Mouse (Mus musculus) small intestine, adult 2 months (tissue): ENCODE data around the gene Srl. TPM values are rescaled to one million over a fixed set of nuclear protein-coding genes. Genes with fewer than 3 reads are reported as not detected.

Source experiments
- H3K27ac ChIP-seq: fragments of 200-500 bp; 2 replicates; pipeline ENCODE4 v1.5.1; 2012; ENCODE audit warnings: low read depth, low read length, control low read depth, inconsistent platforms; ENCODE audit not compliant: insufficient read depth
- H3K27me3 ChIP-seq: fragments of 200-500 bp; 2 replicates; pipeline ENCODE4 v1.6.1; 2012; ENCODE audit warnings: mild to moderate bottlenecking, moderate library complexity, low read length, inconsistent platforms; ENCODE audit not compliant: control insufficient read depth, insufficient read depth
- H3K36me3 ChIP-seq: fragments of 200-500 bp; 2 replicates; pipeline ENCODE4 v1.6.1; 2012; ENCODE audit warnings: mild to moderate bottlenecking, low read length, control low read depth, inconsistent platforms; ENCODE audit not compliant: control insufficient read depth, insufficient read depth
- H3K4me1 ChIP-seq: fragments of 200-500 bp; 2 replicates; pipeline ENCODE4 v1.6.1; 2012; ENCODE audit warnings: low read length, inconsistent platforms, mixed read lengths; ENCODE audit not compliant: control insufficient read depth, insufficient read depth, insufficient read length
- H3K4me3 ChIP-seq: fragments of 200-500 bp; 2 replicates; pipeline ENCODE4 v1.5.1; 2012; ENCODE audit warnings: low read depth, mild to moderate bottlenecking, control low read depth, inconsistent platforms, low read length, moderate library complexity
- CTCF ChIP-seq: fragments of 200-500 bp; IDR thresholded peaks from 2 replicates; pipeline ENCODE4 v1.5.1; 2012; ENCODE audit warnings: low read depth, mild to moderate bottlenecking, control low read depth, inconsistent platforms, low read length, moderate library complexity, mixed read lengths; ENCODE audit not compliant: insufficient replicate concordance, insufficient read length; ENCODE audit errors: extremely low read depth
- POLR2A ChIP-seq: fragments of 200-500 bp; IDR thresholded peaks from 2 replicates; pipeline ENCODE4 v1.6.1; 2012; ENCODE audit warnings: low read depth, mild to moderate bottlenecking, control low read depth, inconsistent platforms, low read length, moderate library complexity
- WGBS: fragments of 180-500 bp; shearing (Covaris S2); methylation state at CpG from one replicate; pipeline ENCODE4 v1.1.7; 2018; 5-methylcytosine and 5-hydroxymethylcytosine counted together
- polyA plus RNA-seq: library from polyadenylated mRNA; depleted of rRNA; stranded (reverse); fragments of >200 nt; gene quantifications from 2 replicates; pipeline ENCODE4 v1.2.3, GENCODE M21; 2012; rRNA removed

Gene Srl
- 0.18 and 0.25 TPM in 2 replicates for polyA plus RNA-seq

GRCm38 (mm10) chr16:4541501-4542198 lies at the start of gene Srl:
TSS of gene Srl (minus strand) at chr16:4541816.
- peak; percentile 86; the same call in 1 of the 2 replicates for TF ChIP-seq CTCF
- peak; percentile 32; the same call in 1 of the 2 replicates for TF ChIP-seq POLR2A
- peaks cover 3% of the 10 kb centered on the region; the same call in 1 of the 2 replicates for H3K4me1 ChIP-seq
- WGBS: under 1% methylated on average over 43 of the region's 43 CpGs
- no peak within 1 kb of the TSS for H3K27ac ChIP-seq
- H3K36me3 ChIP-seq: peaks cover 3% of the 10 kb centered on the region
- H3K4me3 ChIP-seq: peak within 1 kb of the TSS; percentile 61
- H3K27me3 ChIP-seq: no peaks in the 10 kb centered on the region

- H3K4me1 ChIP-seq: peaks cover 11% of the 10 kb centered on the region
- peaks cover 14% of the 10 kb centered on the region for H3K27me3 ChIP-seq
- no peak overlapping the region for H3K27ac ChIP-seq
- TF ChIP-seq POLR2A (no peak), CTCF (no peak)
- WGBS: 94% methylated on average over 9 of the region's 9 CpGs
- H3K4me3 ChIP-seq: no peak overlapping the region
- no peaks in the 10 kb centered on the region for H3K36me3 ChIP-seq
These were observed 48.6 kb upstream of the Srl start for GRCm38 (mm10) chr16:4590236-4590635.

DNA sequence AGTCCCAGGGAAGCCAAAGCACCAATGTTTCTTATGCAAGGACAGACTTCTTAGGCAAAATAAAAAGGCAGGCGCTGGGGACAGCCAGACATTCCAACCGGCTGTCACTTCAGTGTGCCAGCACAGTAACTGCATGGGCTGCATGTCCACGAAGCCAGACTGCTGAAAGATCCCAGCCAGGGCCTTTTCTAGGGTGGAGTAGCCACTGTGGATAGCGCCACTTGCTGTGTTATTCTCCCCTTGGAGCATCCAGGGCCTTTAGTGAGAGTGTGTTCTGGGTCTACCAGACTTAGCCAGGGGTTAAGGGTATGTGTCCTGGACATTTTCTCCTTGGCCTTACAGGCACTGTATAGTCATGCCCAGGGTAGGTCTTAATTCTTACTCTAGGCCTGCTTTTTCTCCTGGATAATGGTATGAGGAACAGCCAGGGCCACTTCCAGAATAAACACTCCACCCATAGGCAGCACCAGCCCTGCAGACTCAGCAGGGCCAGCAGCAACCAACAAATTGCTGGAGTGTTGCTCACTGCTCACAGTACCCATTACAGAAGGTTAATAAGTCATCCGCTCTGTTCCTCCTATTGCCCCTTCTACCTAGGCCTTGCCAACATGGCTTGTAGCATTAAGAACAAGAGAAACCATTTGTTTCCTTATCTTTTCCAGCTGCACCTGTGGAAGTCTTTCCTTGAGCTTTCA lies 46.0 kb upstream of the Srl start:
- Histone ChIP-seq H3K36me3 (no peaks in the 10 kb centered on the region), H3K4me3 (no peak overlapping the region), H3K27me3 (no peaks in the 10 kb centered on the region), H3K27ac (0 out of 2 replicates have a peak overlapping the region, but pooled peaks have one; percentile 0), H3K4me1 (peaks cover 7% of the 10 kb centered on the region; the same call in 1 of the 2 replicates)
- 62% methylated on average over 5 of the region's 5 CpGs for WGBS
- TF ChIP-seq POLR2A (no peak), CTCF (no peak)

DNA sequence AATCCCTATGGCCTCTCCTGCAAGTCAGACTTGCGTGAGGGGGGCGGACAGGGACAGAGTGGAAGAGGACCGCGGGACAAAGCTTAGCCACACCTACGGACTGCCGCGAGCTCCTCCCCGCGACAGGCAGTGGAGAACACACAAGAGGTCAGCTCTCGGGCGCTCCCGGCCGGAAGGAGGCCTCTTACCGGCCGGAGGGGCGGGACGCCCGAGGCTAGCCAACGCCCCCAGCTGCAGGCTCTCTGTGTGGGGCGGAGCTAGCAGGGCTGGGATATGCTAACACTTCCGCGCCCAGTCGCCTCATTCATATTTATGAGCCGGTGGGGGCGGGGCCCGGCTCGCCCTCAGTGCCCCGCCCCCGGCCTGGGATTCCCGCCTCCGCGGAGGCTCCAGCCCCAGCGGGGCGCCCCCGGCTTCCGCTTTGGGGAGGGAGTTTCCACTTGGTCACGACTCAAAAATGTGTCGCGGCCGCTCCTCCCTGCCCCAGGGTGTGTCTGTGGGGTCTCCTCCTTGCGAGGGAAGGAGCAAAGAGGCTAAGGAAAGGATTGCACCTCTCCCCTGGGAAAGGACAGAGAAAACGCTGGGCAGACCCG lies 45.0 kb upstream of the Srl start:
- H3K4me1 ChIP-seq: peaks cover 7% of the 10 kb centered on the region; the same call in 1 of the 2 replicates
- peak overlapping the region; percentile 63 for H3K4me3 ChIP-seq
- H3K27me3 ChIP-seq: no peaks in the 10 kb centered on the region
- under 1% methylated on average over 41 of the region's 43 CpGs for WGBS
- no peaks in the 10 kb centered on the region for H3K36me3 ChIP-seq
- peak overlapping the region; percentile 75 for H3K27ac ChIP-seq
- TF ChIP-seq CTCF (no peak), POLR2A (no peak; the same call in 1 of the 2 replicates)

DNA sequence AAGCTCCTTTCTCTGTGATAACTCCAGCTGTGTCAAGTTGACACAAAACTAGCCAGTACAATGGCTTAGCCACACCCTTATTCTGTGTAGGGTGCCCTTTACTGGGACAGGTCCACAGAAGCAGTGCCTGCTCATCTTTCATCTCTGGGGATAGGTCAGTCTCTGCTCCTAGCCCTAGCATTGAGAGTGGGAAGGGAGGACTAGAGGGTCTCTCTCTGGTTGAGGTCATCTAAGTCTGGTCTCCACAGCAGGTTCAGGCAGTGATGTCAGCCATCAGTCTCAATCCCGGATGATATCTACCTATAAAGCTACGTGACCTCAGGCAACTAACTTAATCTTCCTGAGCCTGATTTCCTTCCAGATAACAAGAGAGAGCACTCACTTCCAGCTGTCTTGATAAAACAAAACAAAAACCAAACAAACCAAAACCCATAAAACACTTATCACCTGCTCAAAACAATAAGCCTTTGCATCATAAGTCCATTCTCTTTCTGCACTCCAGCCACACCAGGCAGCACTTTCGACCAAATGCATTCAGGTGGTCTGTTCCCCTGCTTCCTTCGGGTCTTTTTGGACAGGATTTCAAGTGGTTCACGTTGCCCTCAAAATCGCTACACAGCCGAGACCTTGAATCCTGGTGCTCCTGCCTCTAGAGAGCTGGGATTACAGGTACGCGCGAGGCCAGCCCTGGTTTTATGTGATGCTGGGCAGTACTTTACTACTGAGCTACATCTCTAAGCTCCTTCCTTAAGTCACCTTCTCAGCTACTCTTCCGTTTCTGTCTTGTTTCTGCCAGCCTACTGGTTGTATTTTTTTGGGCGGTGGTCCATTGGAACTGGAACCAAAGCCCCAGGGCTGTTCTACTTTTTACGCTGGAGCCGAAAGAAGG lies 44.3 kb upstream of the Srl start:
- Histone ChIP-seq H3K4me3 (peak overlapping the region; percentile 63), H3K4me1 (peaks cover 7% of the 10 kb centered on the region; the same call in 1 of the 2 replicates), H3K27ac (peak overlapping the region; percentile 75), H3K27me3 (no peaks in the 10 kb centered on the region), H3K36me3 (no peaks in the 10 kb centered on the region)
- TF ChIP-seq CTCF (no peak; the same call in 1 of the 2 replicates), POLR2A (no peak)
- 2% methylated on average over 14 of the region's 14 CpGs for WGBS

GRCm38 (mm10) chr16:4584438-4584837 lies 42.8 kb upstream of the Srl start:
- 46% methylated on average over 5 of the region's 5 CpGs for WGBS
- H3K4me3 ChIP-seq: no peak overlapping the region
- H3K27ac ChIP-seq: no peak overlapping the region
- no peak for TF ChIP-seq CTCF
- no peak for TF ChIP-seq POLR2A
- H3K27me3 ChIP-seq: no peaks in the 10 kb centered on the region
- no peaks in the 10 kb centered on the region for H3K36me3 ChIP-seq
- peaks cover 7% of the 10 kb centered on the region; the same call in 1 of the 2 replicates for H3K4me1 ChIP-seq
